Mouse (Mus musculus): Measurements from ENCODE around the gene Hvcn1. TPM values are rescaled to one million over a fixed set of nuclear protein-coding genes. Genes with fewer than 3 reads are reported as not detected.

Gene Hvcn1
- polyA plus RNA-seq, 1 experiment from 2014 or later, result 8.4 TPM

DNA sequence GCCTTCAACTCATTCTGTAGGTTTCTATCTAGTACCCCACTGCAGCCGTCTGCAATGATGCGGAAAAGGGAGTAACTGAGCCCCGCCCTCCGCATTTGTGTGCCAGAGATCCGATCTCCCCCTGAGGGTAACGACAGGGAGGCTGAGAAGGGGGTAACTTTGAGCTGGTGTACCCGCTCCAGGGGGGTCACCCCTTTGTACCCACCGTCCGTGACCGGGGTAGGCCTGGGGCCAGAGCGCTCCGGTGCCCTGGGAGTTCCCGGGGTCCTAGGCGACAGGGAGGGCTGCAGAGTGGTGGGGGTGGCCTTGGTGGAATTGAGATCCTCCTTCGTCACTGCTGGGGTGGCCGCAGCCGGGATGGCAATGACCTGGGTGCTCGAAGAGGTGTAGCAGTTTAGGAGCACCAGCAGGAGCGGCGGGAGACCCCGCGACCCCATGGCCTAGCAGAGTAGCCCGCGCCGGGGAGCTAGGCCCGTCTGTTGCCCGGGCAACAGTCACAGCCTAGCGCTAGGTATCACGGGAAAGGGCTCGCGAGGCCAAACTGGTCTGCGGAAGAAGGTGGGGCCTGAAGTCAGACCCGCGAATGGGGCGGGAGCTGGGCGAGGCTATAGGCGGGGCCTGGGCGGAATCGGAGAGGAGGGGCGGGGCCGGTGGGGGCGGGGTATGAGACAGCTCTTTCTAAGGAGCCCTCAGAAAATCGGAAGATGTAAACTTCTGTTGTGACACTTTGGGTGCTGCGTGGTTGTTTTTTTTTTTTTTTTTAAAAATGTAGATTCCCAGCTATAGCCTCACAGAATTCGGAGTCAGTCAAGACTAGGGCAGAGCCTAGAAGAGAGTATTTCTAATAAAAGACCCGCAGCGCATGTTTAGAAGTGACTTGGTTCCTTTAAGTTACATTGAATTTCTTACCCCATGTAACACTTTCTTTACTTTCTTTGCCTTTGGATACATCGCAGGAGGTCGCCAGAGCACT, 57.6 kb downstream of the Hvcn1 start, which contains the start of gene Tctn1:
TSS of gene Tctn1 (minus strand) at position 528 of the 973 bp plus-strand sequence.
- no peaks in the 10 kb centered on the region for H3K9me3 ChIP-seq
- peak; percentile 98 for ATAC-seq (ENCODE audit: low FRiP score)
- peaks cover 8% of the 10 kb centered on the region for H3K36me3 ChIP-seq (replicated peaks)
- H3K4me1 ChIP-seq, result peaks cover 28% of the 10 kb centered on the region
- peak within 1 kb of the TSS; percentile 65 for H3K27ac ChIP-seq
- H3K4me2 ChIP-seq, result peak within 1 kb of the TSS; percentile 74
- H3K9ac ChIP-seq, result peak within 1 kb of the TSS; percentile 76
- 3% methylated on average over 49 of the region's 49 CpGs for WGBS
- H3K4me3 ChIP-seq (replicated peaks), result peak within 1 kb of the TSS; percentile 76
- H3K27me3 ChIP-seq, result no peaks in the 10 kb centered on the region

DNA sequence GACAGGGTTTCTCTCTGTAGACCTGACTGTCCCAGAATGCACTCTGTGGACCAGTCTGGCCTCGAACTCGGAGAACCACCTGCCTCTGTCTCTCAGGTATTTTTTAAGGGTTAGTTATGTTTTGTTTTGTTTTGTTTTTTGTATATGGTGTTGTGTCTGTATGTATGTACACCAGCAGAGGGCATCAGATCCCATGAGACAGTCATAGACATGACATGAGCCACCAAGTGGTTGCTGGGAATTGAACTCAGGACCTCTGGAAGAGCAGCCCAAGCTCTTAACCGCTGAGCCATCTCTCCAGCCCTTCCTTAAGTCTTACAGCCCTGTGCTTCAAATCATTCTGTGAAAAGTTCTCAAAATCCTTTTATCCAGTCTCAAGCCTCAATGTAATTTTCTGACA, 58.6 kb downstream of the Hvcn1 start:
- Histone ChIP-seq H3K27me3 (no peaks in the 10 kb centered on the region), H3K27ac (no peak overlapping the region), H3K4me2 (no peak overlapping the region), H3K4me1 (peaks cover 28% of the 10 kb centered on the region), H3K36me3 (replicated peaks) (peaks cover 7% of the 10 kb centered on the region; the same call in 1 of the 2 replicates), H3K9me3 (no peaks in the 10 kb centered on the region), H3K9ac (no peak overlapping the region), H3K4me3 (replicated peaks) (no peak overlapping the region)
- ATAC-seq (ENCODE audit: low FRiP score), result 0 out of 2 replicates have a peak, but pooled peaks have one; percentile 4
- WGBS, result 70% methylated on average over 3 of the region's 3 CpGs

DNA sequence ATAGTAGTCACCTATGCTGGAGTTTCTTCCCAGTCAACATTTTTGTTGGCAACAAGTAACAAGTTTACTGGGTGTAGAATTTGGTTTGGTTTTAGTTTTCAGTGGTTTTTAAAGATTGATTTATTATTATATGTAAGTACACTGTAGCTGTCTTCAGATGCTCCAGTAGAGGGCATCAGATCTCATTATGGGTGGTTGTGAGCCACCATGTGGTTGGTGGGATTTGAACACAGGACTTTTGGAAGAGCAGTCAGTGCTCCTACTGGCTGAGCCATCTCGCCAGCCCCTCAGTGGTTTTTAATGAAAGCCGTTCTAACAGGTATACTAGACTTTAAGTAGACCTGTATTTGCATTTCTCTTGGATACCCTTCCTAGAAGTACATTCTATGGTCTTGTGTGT, 59.3 kb downstream of the Hvcn1 start:
- Histone ChIP-seq H3K4me3 (replicated peaks) (no peak overlapping the region), H3K4me1 (peaks cover 22% of the 10 kb centered on the region), H3K9me3 (no peaks in the 10 kb centered on the region), H3K9ac (no peak overlapping the region), H3K4me2 (no peak overlapping the region), H3K27ac (no peak overlapping the region), H3K27me3 (no peaks in the 10 kb centered on the region), H3K36me3 (replicated peaks) (no peaks in the 10 kb centered on the region)
- no peak for ATAC-seq (ENCODE audit: low FRiP score)
- 93% methylated on average over 2 of the region's 2 CpGs for WGBS

DNA sequence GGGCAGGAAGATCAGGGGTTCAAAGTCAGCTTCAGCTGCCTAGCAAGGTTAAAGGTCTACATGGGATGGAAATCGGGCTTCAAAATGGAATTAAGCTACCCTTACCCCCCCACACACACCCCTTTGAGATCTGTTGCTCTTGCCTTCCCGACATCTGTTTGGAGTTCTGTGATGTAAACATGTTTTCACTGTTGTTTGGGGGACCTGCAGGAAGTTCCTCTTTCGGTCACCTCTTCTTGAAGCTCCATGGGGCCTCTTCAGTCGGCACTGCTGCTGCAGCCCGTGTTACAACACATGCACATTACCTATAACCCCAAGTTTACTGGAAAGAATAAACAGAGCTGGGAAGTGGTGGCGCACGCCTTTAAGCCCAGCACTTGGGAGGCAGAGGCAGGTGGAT, 60.5 kb downstream of the Hvcn1 start:
- Histone ChIP-seq H3K36me3 (replicated peaks) (no peaks in the 10 kb centered on the region), H3K4me1 (peaks cover 10% of the 10 kb centered on the region), H3K9ac (no peak overlapping the region), H3K4me3 (replicated peaks) (no peak overlapping the region), H3K27ac (no peak overlapping the region), H3K4me2 (no peak overlapping the region), H3K27me3 (no peaks in the 10 kb centered on the region), H3K9me3 (no peaks in the 10 kb centered on the region)
- WGBS, result 84% methylated on average over 7 of the region's 7 CpGs
- no peak for ATAC-seq (ENCODE audit: low FRiP score)

DNA sequence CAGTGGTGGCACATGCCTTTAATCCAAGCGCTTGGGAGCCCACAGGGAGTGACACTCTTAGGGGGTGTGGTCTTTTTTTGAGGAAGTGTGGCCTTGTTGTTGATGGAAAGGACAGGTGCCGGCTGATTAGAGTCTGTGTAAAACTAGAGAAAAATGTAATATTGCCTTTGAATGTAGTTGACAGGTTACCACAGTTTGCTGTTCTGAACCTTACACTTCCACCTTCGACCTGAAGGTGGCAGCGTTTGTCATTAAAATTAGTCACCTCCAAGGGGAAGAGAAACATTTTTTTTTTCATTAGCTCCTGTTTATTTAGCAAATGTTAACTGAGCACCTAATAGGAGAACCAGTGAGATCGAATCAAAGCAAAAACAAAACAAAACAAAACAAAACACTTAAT, 61.3 kb downstream of the Hvcn1 start:
- H3K27ac ChIP-seq, result no peak overlapping the region
- no peaks in the 10 kb centered on the region for H3K27me3 ChIP-seq
- H3K4me1 ChIP-seq, result peaks cover 8% of the 10 kb centered on the region
- ATAC-seq (ENCODE audit: low FRiP score), result no peak
- 32% methylated on average over 5 of the region's 5 CpGs for WGBS
- no peak overlapping the region for H3K4me3 ChIP-seq (replicated peaks)
- no peaks in the 10 kb centered on the region for H3K9me3 ChIP-seq
- no peak overlapping the region for H3K4me2 ChIP-seq
- no peaks in the 10 kb centered on the region for H3K36me3 ChIP-seq (replicated peaks)
- no peak overlapping the region for H3K9ac ChIP-seq

DNA sequence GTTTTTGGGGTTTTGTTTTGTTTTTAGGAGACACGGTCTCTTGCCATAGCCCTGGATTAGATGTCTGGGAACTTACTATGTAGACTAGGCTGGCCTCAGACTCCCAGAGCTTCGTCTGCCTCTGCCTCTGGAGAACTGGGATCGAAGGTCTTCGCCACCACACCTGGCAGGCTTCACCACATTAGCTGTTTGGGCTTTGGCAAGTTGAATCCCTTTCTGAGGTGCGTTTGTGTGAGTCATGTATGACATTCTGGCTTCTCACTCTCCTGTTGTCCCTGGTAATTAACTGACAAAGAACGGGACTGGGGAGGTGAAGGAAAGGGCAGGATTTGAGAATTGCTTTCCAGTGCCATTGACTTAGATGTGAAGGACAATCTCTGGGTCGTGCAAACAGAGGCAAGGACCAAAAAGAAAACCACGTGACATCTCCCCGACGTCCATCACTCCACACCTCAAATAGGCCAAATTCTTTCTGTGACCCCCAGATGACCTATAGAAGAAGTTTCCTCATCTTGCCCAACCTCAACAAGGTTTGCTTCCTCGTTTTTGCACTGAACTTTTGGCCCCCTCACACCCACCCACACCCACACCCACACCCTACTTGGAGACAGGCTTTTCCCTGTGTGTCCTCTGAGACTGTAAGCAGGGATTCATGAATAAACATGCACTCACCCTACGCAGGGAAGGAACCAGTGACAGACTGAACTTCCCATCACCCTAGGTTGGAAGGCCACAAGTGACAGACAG, 62.4 kb downstream of the Hvcn1 start:
- WGBS, result 77% methylated on average over 12 of the region's 12 CpGs
- no peaks in the 10 kb centered on the region for H3K27me3 ChIP-seq
- H3K9ac ChIP-seq, result no peak overlapping the region
- ATAC-seq (ENCODE audit: low FRiP score), result no peak
- no peaks in the 10 kb centered on the region for H3K9me3 ChIP-seq
- H3K4me3 ChIP-seq (replicated peaks), result no peak overlapping the region
- no peak overlapping the region for H3K27ac ChIP-seq
- H3K4me2 ChIP-seq, result no peak overlapping the region
- H3K4me1 ChIP-seq, result no peaks in the 10 kb centered on the region
- no peaks in the 10 kb centered on the region for H3K36me3 ChIP-seq (replicated peaks)

DNA sequence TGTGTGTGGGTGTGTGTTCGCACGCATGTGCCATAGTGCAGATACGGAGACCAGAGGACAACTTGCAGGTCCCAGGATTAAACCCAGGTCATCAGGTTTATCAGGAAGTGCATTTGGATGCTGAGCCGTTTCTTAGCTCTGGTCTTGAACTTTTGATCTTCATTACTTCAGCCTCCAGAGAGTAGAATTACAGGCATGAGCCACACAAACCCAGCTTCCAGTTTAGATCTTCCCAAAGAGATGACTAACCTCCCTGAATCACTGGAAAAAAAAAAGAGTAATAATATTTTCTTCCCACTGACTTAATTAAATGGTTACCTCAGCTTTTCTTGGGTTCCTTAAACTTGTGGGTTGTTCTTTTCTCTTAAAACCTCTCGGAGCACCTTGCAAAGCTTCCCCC, 66.2 kb downstream of the Hvcn1 start:
- ATAC-seq (ENCODE audit: low FRiP score), result no peak
- no peak overlapping the region for H3K4me2 ChIP-seq
- WGBS, result 89% methylated on average over 5 of the region's 5 CpGs
- no peak overlapping the region for H3K27ac ChIP-seq
- no peaks in the 10 kb centered on the region for H3K9me3 ChIP-seq
- H3K36me3 ChIP-seq (replicated peaks), result no peaks in the 10 kb centered on the region
- H3K9ac ChIP-seq, result no peak overlapping the region
- no peaks in the 10 kb centered on the region for H3K27me3 ChIP-seq
- no peak overlapping the region for H3K4me3 ChIP-seq (replicated peaks)
- peaks cover 8% of the 10 kb centered on the region for H3K4me1 ChIP-seq

DNA sequence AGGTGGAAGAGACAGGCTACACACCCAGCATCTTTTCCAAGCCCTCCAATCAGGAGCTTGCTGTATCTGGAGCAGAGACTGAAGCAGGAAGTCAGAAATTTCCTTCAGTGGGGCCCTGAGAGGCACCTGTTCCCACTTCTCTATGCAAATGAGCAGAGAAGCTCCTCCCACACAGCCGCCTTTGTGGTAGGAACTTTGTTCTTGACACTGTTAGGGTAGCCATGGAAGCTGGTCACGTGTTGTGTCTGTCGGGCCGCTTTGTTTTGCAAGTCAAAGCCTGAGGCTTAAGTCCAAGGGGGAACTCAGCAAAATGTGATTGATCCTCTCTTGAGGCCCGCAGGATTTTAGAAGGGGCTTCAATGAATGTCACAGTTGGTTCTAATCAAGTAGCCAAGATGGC, 68.2 kb downstream of the Hvcn1 start:
- Histone ChIP-seq H3K9ac (no peak overlapping the region), H3K27me3 (no peaks in the 10 kb centered on the region), H3K9me3 (no peaks in the 10 kb centered on the region), H3K36me3 (replicated peaks) (no peaks in the 10 kb centered on the region), H3K4me3 (replicated peaks) (no peak overlapping the region), H3K27ac (no peak overlapping the region), H3K4me1 (peaks cover 8% of the 10 kb centered on the region), H3K4me2 (no peak overlapping the region)
- 8% methylated on average over 5 of the region's 5 CpGs for WGBS
- ATAC-seq (ENCODE audit: low FRiP score), result no peak

DNA sequence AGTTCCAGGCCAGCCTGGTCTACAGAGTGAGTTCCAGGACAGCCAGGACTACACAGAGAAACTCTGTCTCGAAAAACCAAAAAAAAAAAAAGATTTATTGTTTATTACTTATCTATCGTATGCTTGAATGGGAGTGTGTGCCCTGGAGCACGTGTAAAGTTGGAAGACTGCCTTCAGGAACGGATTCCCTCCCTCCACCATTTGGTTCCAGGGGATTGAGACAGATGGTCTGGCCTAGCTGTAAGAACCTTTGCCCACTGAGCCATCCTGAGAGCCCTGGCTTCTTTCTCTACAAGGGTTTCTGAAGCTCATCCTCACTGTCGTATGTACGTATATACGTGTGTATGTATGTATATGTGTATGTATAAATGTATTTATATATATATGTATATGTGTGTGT, 72.3 kb downstream of the Hvcn1 start:
- H3K36me3 ChIP-seq (replicated peaks), result no peaks in the 10 kb centered on the region
- ATAC-seq (ENCODE audit: low FRiP score), result no peak
- 91% methylated on average over 7 of the region's 7 CpGs for WGBS

DNA sequence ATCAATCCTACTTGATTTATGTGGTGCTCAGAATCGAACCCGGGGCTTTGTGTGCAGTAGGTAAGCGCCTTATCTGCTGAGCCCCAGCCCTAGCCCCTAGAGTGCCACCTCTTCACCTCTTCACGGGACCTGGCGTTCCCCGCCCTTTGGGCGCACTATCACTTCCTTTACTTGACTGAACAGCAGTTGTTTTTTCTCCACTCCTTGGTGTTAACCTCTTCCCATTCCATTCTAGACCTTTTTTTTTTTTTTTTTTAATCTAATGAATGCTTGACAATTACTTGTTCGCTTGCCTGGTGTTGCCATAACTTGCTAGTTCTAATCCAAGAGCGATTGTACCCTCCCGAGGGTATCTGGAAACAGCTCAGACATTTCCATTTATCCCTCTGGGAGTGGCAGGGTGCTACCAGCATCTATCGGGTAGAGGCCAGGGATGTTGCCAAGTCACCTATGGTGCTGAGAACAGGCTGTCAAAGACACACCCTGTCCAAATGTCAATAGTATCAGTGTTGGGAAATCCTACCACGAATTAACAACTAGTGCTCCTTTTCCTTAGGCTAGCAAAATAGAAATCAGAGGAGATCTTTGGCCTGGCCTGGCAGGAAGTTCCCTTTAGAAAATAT, 73.3 kb downstream of the Hvcn1 start:
- H3K9me3 ChIP-seq, result no peaks in the 10 kb centered on the region

More for the DNA sequence above, 72.3 kb downstream of the Hvcn1 start:
- H3K4me2 ChIP-seq, result no peak overlapping the region
- no peak overlapping the region for H3K27ac ChIP-seq
- H3K4me1 ChIP-seq, result peaks cover 19% of the 10 kb centered on the region
- no peak overlapping the region for H3K9ac ChIP-seq
- peaks cover 5% of the 10 kb centered on the region for H3K27me3 ChIP-seq
- H3K4me3 ChIP-seq (replicated peaks), result no peak overlapping the region
- no peaks in the 10 kb centered on the region for H3K9me3 ChIP-seq

DNA sequence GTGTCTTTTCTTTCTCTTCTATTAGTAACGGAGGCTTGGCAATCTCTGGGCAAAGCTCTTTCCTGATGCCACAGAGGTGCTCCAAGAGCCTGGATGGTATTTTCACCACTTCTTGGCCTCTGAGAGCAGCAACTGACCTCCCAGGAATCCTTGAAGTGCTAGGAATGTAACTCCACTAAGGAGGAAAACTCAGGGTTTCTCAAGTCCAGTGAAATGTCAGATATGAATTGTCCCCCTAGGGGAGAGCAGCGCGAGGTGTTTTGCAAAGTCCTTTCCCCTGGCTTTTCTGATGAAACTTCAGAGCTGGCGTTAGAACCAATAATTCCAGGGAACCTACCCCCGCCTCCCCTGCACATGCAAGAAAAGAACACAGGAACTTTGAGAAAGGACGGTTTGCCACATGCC, 73.8 kb downstream of the Hvcn1 start:
- H3K27ac ChIP-seq, result no peak overlapping the region
- no peak overlapping the region for H3K9ac ChIP-seq
- no peaks in the 10 kb centered on the region for H3K36me3 ChIP-seq (replicated peaks)
- no peak for ATAC-seq (ENCODE audit: low FRiP score)
- H3K4me3 ChIP-seq (replicated peaks), result no peak overlapping the region
- H3K9me3 ChIP-seq, result no peaks in the 10 kb centered on the region
- no peak overlapping the region for H3K4me2 ChIP-seq
- WGBS, result 51% methylated on average over 6 of the region's 6 CpGs
- peaks cover 16% of the 10 kb centered on the region for H3K4me1 ChIP-seq
- peaks cover 5% of the 10 kb centered on the region for H3K27me3 ChIP-seq

More for the DNA sequence above, 73.3 kb downstream of the Hvcn1 start:
- Histone ChIP-seq H3K27ac (no peak overlapping the region), H3K4me3 (replicated peaks) (no peak overlapping the region), H3K27me3 (peaks cover 5% of the 10 kb centered on the region), H3K9ac (no peak overlapping the region), H3K4me1 (peaks cover 16% of the 10 kb centered on the region), H3K36me3 (replicated peaks) (no peaks in the 10 kb centered on the region), H3K4me2 (no peak overlapping the region)
- ATAC-seq (ENCODE audit: low FRiP score), result no peak
- WGBS, result 80% methylated on average over 12 of the region's 12 CpGs

DNA sequence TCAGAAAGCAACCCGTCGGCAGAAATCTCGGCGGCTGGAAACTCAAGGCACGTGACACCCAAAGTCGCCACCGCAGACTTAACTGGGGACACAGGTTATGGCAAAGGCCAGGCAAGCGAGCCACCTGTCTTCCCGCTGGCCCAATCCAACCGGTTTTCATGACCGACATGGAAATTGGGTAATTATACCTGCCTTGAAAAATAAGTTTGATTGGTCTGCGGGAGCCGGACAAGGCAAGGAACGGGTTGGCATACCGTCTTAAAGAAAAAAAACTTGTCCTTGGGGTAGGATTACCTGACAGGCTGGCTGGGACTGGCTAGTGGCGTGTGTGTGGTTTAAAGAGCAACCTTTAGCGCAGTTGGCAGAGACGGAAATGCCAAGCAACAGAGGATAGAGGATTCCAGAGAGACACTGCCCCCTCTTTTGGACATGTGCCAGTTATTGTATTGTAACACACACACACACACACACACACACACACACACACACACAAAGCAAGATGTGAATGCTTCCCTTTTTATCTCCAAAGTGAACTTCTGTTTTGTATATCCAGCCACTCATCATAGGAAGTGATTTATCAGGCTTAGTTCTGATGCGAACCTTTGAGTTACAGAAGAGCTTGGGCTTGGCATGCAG, 74.3 kb downstream of the Hvcn1 start:
- Histone ChIP-seq H3K9ac (no peak overlapping the region), H3K9me3 (no peaks in the 10 kb centered on the region), H3K4me2 (no peak overlapping the region), H3K36me3 (replicated peaks) (no peaks in the 10 kb centered on the region), H3K27ac (no peak overlapping the region), H3K4me1 (peaks cover 21% of the 10 kb centered on the region), H3K4me3 (replicated peaks) (no peak overlapping the region), H3K27me3 (peaks cover 5% of the 10 kb centered on the region)
- ATAC-seq (ENCODE audit: low FRiP score), result no peak
- WGBS, result 44% methylated on average over 19 of the region's 19 CpGs
